Mouse (Mus musculus) left cerebral cortex, adult 11 months (tissue): Measurements from ENCODE around the gene Dock4.
A peak's percentile ranks its signal among the peaks of the same experiment; 100 is the strongest.
"Not testable (repeated sequence)": the region's sequence is repeated elsewhere in the genome, so short reads cannot be mapped to it uniquely, and the experiment has no call there.

ENCODE experiments used
- DNase-seq: peaks from one replicate; pipeline ENCODE4 v3.0.0; 2022; ENCODE audit warnings: low spot score

Dock4 gene

GRCm38 (mm10) chr12:40825935-40826460, 380.2 kb downstream of the Dock4 start:
- no peak for DNase-seq

- no peak for DNase-seq
These were observed 380.7 kb downstream of the Dock4 start for GRCm38 (mm10) chr12:40826491-40826890.

GRCm38 (mm10) chr12:40828025-40828424, 382.3 kb downstream of the Dock4 start:
- DNase-seq: no peak

- DNase-seq: no peak
These were observed 383.5 kb downstream of the Dock4 start for GRCm38 (mm10) chr12:40829269-40829668.

GRCm38 (mm10) chr12:40832157-40832556, 386.4 kb downstream of the Dock4 start:
- no peak for DNase-seq

- DNase-seq: no peak
These were observed 391.2 kb downstream of the Dock4 start for GRCm38 (mm10) chr12:40836924-40837323.

GRCm38 (mm10) chr12:40837597-40838337, 392.0 kb downstream of the Dock4 start:
- DNase-seq: peak; percentile 63

GRCm38 (mm10) chr12:40838338-40838695, 392.6 kb downstream of the Dock4 start:
- no peak for DNase-seq

GRCm38 (mm10) chr12:40838940-40839339, 393.2 kb downstream of the Dock4 start:
- no peak for DNase-seq

GRCm38 (mm10) chr12:40839817-40840216, 394.1 kb downstream of the Dock4 start:
- DNase-seq: no peak

- peak; percentile 34 for DNase-seq
These were observed 396.7 kb downstream of the Dock4 start for GRCm38 (mm10) chr12:40842251-40842988.

- DNase-seq: no peak
These were observed 397.2 kb downstream of the Dock4 start for GRCm38 (mm10) chr12:40842991-40843390.

- DNase-seq: no peak
These were observed 397.8 kb downstream of the Dock4 start for GRCm38 (mm10) chr12:40843474-40844080.

- no peak for DNase-seq
These were observed 398.6 kb downstream of the Dock4 start for GRCm38 (mm10) chr12:40844324-40844723.

- DNase-seq: no peak
These were observed 409.1 kb downstream of the Dock4 start for GRCm38 (mm10) chr12:40854705-40855367.

- DNase-seq: no peak
These were observed 411.7 kb downstream of the Dock4 start for GRCm38 (mm10) chr12:40857466-40857865.

GRCm38 (mm10) chr12:40858763-40859162, 413.0 kb downstream of the Dock4 start:
- DNase-seq: not testable (repeated sequence)

- no peak for DNase-seq
These were observed 424.6 kb downstream of the Dock4 start for GRCm38 (mm10) chr12:40870387-40870786.

- DNase-seq: no peak
These were observed 427.0 kb downstream of the Dock4 start for GRCm38 (mm10) chr12:40872716-40873115.

GRCm38 (mm10) chr12:40873267-40873666, 427.5 kb downstream of the Dock4 start:
- not testable (repeated sequence) for DNase-seq

GRCm38 (mm10) chr12:40884976-40885375, 439.2 kb downstream of the Dock4 start:
- DNase-seq: no peak

- DNase-seq: no peak
These were observed 439.6 kb downstream of the Dock4 start for GRCm38 (mm10) chr12:40885377-40885776.
